Mouse (Mus musculus) heart, embryonic 16.5 days (tissue): Measurements from ENCODE around the gene Sorcs3. TPM values are rescaled to one million over a fixed set of nuclear protein-coding genes. Genes with fewer than 3 reads are reported as not detected.

Source experiments
- ATAC-seq: fragments of 200-750 bp; cut with Nextera tagmentation; replicated peaks from 2 replicates; pipeline ENCODE4 v1.8.0; 2017; ENCODE audit warnings: moderate number of reproducible peaks; ENCODE audit not compliant: insufficient read depth, low FRiP score; ENCODE audit errors: extremely low read depth
- H3K27ac ChIP-seq: fragments of 300-500 bp; sonication (generic); 2 replicates; pipeline ENCODE4 v1.5.1; 2014; ENCODE audit warnings: mild to moderate bottlenecking, low read length, control low read depth, moderate library complexity
- H3K27me3 ChIP-seq: fragments of 300-500 bp; sonication (generic); 2 replicates; pipeline ENCODE4 v1.6.1; 2014; ENCODE audit warnings: low read length, mixed read lengths; ENCODE audit not compliant: control insufficient read depth, insufficient read depth
- H3K36me3 ChIP-seq: fragments of 300-500 bp; sonication (generic); 2 replicates; pipeline ENCODE4 v1.6.1; 2014; ENCODE audit not compliant: control insufficient read depth, insufficient read depth
- H3K4me1 ChIP-seq: fragments of 300-500 bp; sonication (generic); 2 replicates; pipeline ENCODE4 v1.6.1; 2014; ENCODE audit warnings: low read length, mixed read lengths; ENCODE audit not compliant: control insufficient read depth, insufficient read depth
- H3K4me2 ChIP-seq: fragments of 300-500 bp; sonication (generic); 2 replicates; pipeline ENCODE4 v1.6.1; 2014; ENCODE audit warnings: low read depth, mild to moderate bottlenecking, control low read depth, low read length
- H3K4me3 ChIP-seq: fragments of 300-500 bp; sonication (generic); 2 replicates; pipeline ENCODE4 v1.5.1; 2014; ENCODE audit warnings: mild to moderate bottlenecking, control low read depth, low read length
- H3K9ac ChIP-seq: fragments of 300-500 bp; sonication (generic); 2 replicates; pipeline ENCODE4 v1.6.1; 2014; ENCODE audit warnings: low read length, control low read depth
- H3K9me3 ChIP-seq: fragments of 300-500 bp; sonication (generic); replicated peaks from 2 replicates; pipeline ENCODE4 v1.6.1; 2016; ENCODE audit warnings: low read length; ENCODE audit not compliant: control insufficient read depth
- WGBS: fragments of 180-500 bp; shearing (Covaris S2); extraction: QIAGEN DNeasy Blood & Tissue Kit; methylation state at CpG from one replicate; pipeline ENCODE4 v1.1.7; 2014; 5-methylcytosine and 5-hydroxymethylcytosine counted together
- polyA plus RNA-seq: library from polyadenylated mRNA; unstranded; fragments of >200 nt; fragmentation: Nextera tagmentation; extraction: Ambion mirVana; gene quantifications from 2 replicates; pipeline ENCODE4 v1.2.1, GENCODE M21; 2015

Sorcs3 gene
- polyA plus RNA-seq, 1 experiment from 2014 or later, result 0.21 TPM

DNA sequence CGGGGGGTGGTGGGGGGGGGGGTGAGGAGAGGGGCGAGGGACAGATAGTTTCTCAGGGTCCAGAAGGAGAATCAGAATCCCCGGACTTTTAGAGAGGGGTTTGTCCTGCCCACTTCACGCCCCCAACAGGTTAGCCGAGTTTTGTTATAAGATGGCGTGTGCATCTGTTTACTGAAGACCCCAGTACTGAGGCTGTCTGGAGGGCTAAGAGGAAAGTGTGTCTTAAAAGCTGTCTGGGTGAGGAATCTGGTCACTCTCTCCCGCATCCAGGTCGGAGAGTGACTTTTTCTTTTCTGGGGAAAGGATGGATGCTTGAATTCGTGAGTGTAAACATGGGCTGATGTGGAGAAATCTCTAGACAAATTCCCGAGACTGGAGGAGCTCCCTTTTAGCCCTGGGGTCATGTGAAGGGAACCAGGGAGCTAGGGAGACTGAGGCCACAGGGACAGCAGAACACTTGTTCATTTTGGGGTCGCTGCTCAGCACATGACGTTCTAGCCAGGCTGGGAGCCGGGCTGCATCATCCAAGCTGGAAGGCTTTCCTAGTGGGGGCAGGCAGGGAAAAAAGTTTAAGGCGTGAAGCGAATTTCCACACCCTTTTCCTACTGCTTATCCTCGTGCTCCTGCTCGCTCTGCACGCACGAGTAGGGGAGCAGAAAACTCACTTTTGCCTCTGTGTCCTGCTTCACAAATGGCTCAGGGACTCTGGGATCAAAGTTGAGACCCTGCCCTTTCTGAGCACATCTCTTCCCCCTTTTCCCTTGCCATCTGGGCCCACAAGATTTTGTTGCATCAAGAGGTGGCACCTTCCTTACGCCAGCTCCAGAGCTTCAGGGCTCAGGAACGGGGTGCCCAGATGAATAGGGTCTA, 1.3 kb downstream of the Sorcs3 start:
- Histone ChIP-seq H3K36me3 (no peaks in the 10 kb centered on the region), H3K4me2 (peak overlapping the region; percentile 96), H3K9ac (no peak overlapping the region), H3K4me3 (peak overlapping the region; percentile 55), H3K9me3 (peaks cover 3% of the 10 kb centered on the region), H3K27me3 (peaks cover 62% of the 10 kb centered on the region), H3K4me1 (peaks cover 10% of the 10 kb centered on the region), H3K27ac (no peak overlapping the region)
- ATAC-seq, result no peak
- WGBS, result 3% methylated on average over 20 of the region's 21 CpGs

- no peak overlapping the region for H3K27ac ChIP-seq
- H3K9ac ChIP-seq, result no peak overlapping the region
- no peak overlapping the region for H3K4me3 ChIP-seq
- H3K4me1 ChIP-seq, result peaks cover 10% of the 10 kb centered on the region
- peaks cover 7% of the 10 kb centered on the region for H3K9me3 ChIP-seq
- peaks cover 62% of the 10 kb centered on the region for H3K27me3 ChIP-seq
- WGBS, result 12% methylated on average over 10 of the region's 10 CpGs
- no peak for ATAC-seq
- H3K36me3 ChIP-seq, result no peaks in the 10 kb centered on the region
- H3K4me2 ChIP-seq, result no peak overlapping the region
Measured at GRCm38 (mm10) chr19:48207731-48208370, 2.0 kb downstream of the Sorcs3 start.

GRCm38 (mm10) chr19:48215379-48215778, 9.6 kb downstream of the Sorcs3 start:
- peaks cover 7% of the 10 kb centered on the region for H3K9me3 ChIP-seq
- H3K27ac ChIP-seq, result no peak overlapping the region
- ATAC-seq, result no peak
- no peaks in the 10 kb centered on the region for H3K36me3 ChIP-seq
- no peak overlapping the region for H3K4me2 ChIP-seq
- H3K27me3 ChIP-seq, result no peaks in the 10 kb centered on the region
- no peaks in the 10 kb centered on the region for H3K4me1 ChIP-seq
- no peak overlapping the region for H3K4me3 ChIP-seq
- no peak overlapping the region for H3K9ac ChIP-seq

DNA sequence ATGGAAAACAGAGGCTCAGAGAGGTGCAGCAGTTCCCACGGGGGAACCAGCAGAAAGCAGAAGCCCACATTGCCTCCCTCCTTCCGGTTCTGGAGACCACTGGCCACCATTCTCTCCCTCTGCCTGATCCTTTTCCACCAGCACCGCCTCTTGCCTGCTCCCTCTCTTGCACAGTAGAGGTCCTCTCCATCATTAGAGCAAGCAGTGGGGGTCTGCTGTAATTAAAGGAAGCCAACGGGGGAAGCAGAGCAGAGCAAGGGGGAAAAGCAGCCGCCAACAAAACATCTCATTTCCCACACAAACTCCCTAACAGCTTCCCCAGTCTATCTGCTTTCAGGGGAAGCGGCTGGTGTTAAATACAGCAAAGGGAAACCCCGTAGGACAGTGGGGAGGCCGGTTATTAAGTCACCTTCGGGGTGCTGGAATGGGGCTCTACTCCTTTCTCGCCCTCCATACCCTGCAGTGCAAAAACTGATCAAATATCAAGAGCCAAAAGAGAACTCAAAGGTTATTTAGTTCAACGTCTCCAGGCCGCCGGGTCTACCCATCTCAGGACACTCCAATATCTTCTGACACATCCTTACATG, 32.1 kb downstream of the Sorcs3 start:
- ATAC-seq, result no peak

DNA sequence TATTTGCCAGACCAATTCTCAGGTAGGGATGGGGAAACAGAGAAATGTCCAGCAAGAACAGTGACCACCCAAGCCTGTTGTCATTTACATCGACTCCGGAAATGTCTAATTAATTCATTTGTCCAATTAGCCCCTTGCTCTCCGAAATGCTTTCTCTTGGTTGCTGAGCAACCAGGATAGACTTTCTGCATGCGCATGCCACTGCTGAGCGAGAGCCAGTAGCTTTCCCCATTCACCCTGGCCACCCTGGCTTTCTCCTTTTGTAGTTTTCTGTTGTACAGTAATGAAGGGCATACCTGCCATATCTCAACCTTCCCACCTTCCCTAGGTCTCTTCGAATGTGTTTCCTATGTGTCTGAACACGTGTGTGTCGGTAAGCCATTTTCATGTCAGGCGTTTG, 32.6 kb downstream of the Sorcs3 start:
- H3K4me3 ChIP-seq, result no peak overlapping the region

More for the DNA sequence above, 32.1 kb downstream of the Sorcs3 start:
- Histone ChIP-seq H3K27ac (no peak overlapping the region), H3K4me2 (no peak overlapping the region), H3K9me3 (no peaks in the 10 kb centered on the region), H3K4me3 (no peak overlapping the region), H3K9ac (no peak overlapping the region), H3K36me3 (no peaks in the 10 kb centered on the region), H3K4me1 (no peaks in the 10 kb centered on the region), H3K27me3 (no peaks in the 10 kb centered on the region)
- 48% methylated on average over 13 of the region's 13 CpGs for WGBS

GRCm38 (mm10) chr19:48240960-48241359, 35.1 kb downstream of the Sorcs3 start:
- no peaks in the 10 kb centered on the region for H3K4me1 ChIP-seq
- ATAC-seq, result no peak
- no peaks in the 10 kb centered on the region for H3K36me3 ChIP-seq
- H3K4me3 ChIP-seq, result no peak overlapping the region
- H3K27ac ChIP-seq, result no peak overlapping the region
- H3K4me2 ChIP-seq, result no peak overlapping the region
- H3K27me3 ChIP-seq, result no peaks in the 10 kb centered on the region
- WGBS, result 70% methylated on average over 2 of the region's 2 CpGs
- no peaks in the 10 kb centered on the region for H3K9me3 ChIP-seq
- H3K9ac ChIP-seq, result no peak overlapping the region

More for the DNA sequence above, 32.6 kb downstream of the Sorcs3 start:
- Histone ChIP-seq H3K27me3 (no peaks in the 10 kb centered on the region), H3K4me1 (no peaks in the 10 kb centered on the region), H3K9ac (no peak overlapping the region), H3K36me3 (no peaks in the 10 kb centered on the region), H3K9me3 (no peaks in the 10 kb centered on the region), H3K4me2 (no peak overlapping the region), H3K27ac (no peak overlapping the region)
- ATAC-seq, result no peak
- 81% methylated on average over 9 of the region's 9 CpGs for WGBS

- Histone ChIP-seq H3K4me2 (no peak overlapping the region), H3K9me3 (no peaks in the 10 kb centered on the region), H3K4me3 (no peak overlapping the region), H3K9ac (no peak overlapping the region), H3K36me3 (no peaks in the 10 kb centered on the region), H3K4me1 (no peaks in the 10 kb centered on the region), H3K27me3 (no peaks in the 10 kb centered on the region), H3K27ac (no peak overlapping the region)
- 61% methylated on average over 3 of the region's 3 CpGs for WGBS
- no peak for ATAC-seq
Measured at GRCm38 (mm10) chr19:48244036-48244435, 38.2 kb downstream of the Sorcs3 start.

DNA sequence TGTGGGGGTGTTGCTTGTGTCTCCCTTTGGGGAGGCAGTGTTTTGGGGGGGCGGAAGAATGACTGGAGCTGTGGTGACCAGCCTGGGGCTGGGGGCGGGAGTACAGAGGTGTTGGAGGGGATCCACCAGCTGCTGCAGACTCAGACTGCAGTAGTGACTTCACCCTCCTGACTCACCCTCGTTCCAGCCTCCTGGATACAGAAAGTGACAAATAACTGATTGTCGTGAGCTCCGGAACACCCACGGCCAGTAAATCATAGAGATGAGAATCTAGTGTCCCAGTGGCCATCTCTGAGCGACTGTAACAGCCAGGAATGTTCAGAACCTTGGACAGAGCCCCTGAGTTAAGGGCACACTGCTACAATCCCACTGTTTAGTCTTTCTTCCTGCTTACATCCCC, 53.4 kb downstream of the Sorcs3 start:
- H3K36me3 ChIP-seq, result no peaks in the 10 kb centered on the region
- no peak overlapping the region for H3K9ac ChIP-seq
- H3K27ac ChIP-seq, result no peak overlapping the region
- 63% methylated on average over 7 of the region's 7 CpGs for WGBS
- no peaks in the 10 kb centered on the region for H3K9me3 ChIP-seq
- no peak overlapping the region for H3K4me3 ChIP-seq
- H3K27me3 ChIP-seq, result no peaks in the 10 kb centered on the region
- H3K4me1 ChIP-seq, result no peaks in the 10 kb centered on the region
- ATAC-seq, result no peak
- no peak overlapping the region for H3K4me2 ChIP-seq

DNA sequence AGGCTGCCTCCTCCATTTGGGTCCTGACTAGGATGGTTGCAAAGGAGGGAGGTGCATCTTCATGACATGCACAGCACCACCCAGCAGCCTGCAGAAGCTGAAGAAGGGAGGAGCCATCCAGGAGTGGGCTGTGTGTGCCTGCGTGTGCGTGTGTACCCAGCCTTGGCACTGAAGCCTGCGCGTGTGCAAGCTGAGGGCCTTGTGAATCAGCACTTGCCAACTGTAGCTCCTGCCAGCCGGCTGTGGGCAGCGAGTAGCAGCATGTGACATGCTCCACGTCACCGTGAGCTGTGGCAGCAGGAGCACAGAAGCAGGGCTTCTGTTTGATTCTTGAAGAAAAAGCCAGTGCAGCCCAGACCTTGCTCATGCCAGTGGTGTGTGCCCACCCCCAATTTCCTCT, 54.8 kb downstream of the Sorcs3 start:
- H3K27me3 ChIP-seq, result no peaks in the 10 kb centered on the region
- H3K4me3 ChIP-seq, result no peak overlapping the region
- H3K9me3 ChIP-seq, result no peaks in the 10 kb centered on the region
- 79% methylated on average over 8 of the region's 8 CpGs for WGBS
- H3K36me3 ChIP-seq, result no peaks in the 10 kb centered on the region
- no peaks in the 10 kb centered on the region for H3K4me1 ChIP-seq
- no peak for ATAC-seq
- no peak overlapping the region for H3K4me2 ChIP-seq
- no peak overlapping the region for H3K9ac ChIP-seq
- no peak overlapping the region for H3K27ac ChIP-seq
